Comparison of ENCODE assay signal across 16 mouse cellular contexts in genomic region chr16:77026933-77027332, GRCm38 (mm10). TPM values are rescaled to one million over a fixed set of nuclear protein-coding genes. Genes with fewer than 3 reads are reported as not detected.
DNase-seq lines count a peak whose midpoint lies in the region; ATAC-seq lines count a peak whose summit lies in the region.
"Had no signal": no experiment of that assay in that cellular context is flagged by ENCODE, and none has a peak within 500 bp of the region (broad histone marks: within the 10 kb centered on the region; RNA-seq: fewer than 3 reads in every experiment).

No protein-coding gene starts in this region.

- peaks cover 36% of the 10 kb centered on the region for H3K36me3 ChIP-seq in forebrain, embryonic 10.5 days (replicated peaks)
- H3K36me3 ChIP-seq in forebrain, embryonic 13.5 days (ENCODE audit: poor library complexity, severe bottlenecking): peaks cover 21% of the 10 kb centered on the region
- peaks cover 19% of the 10 kb centered on the region for H3K36me3 ChIP-seq in liver, embryonic 13.5 days

- H3K9me3 ChIP-seq in forebrain, embryonic 10.5 days: peaks cover 22% of the 10 kb centered on the region; the same call in 1 of the 2 replicates
- peaks cover 4% of the 10 kb centered on the region for H3K9me3 ChIP-seq in forebrain, embryonic 13.5 days (replicated peaks)
- H3K9me3 ChIP-seq in liver, embryonic 13.5 days (replicated peaks): no peaks in the 10 kb centered on the region
- H3K9me3 ChIP-seq: forebrain, embryonic 15.5 days; midbrain, embryonic 15.5 days had no signal

- DNase-seq in forebrain, embryonic 10.5 days (ENCODE audit: extremely low spot score, low spot score): no peak
- peak; percentile 62 for DNase-seq in spleen, adult 12 weeks (ENCODE audit: low spot score)
- no peak for DNase-seq in spleen, adult 18-20 months
- peak; percentile 84 for DNase-seq in liver, embryonic 13.5 days
- peak; percentile 50 to 62 for DNase-seq in spleen, postnatal 4 days (ENCODE audit: low spot score in 2 of 2)
- no peak for DNase-seq in left cerebral cortex, postnatal 25 days (ENCODE audit: low spot score in 2 of 2)
- no peak for DNase-seq in yolk sac, embryonic 10.5 days (ENCODE audit: low spot score)
- DNase-seq: adrenal gland, postnatal 14 days; cerebellum, postnatal 25 days; gastrocnemius, adult 2 months; lung, postnatal 36 days; thymus, postnatal 25 days had no signal

- no peak overlapping the region for H3K9ac ChIP-seq in forebrain, embryonic 13.5 days
- peak overlapping the region; percentile 79 for H3K9ac ChIP-seq in liver, embryonic 13.5 days
- H3K9ac ChIP-seq: forebrain, embryonic 15.5 days; midbrain, embryonic 15.5 days had no signal

- intact Hi-C loops in left cerebral cortex, postnatal 25 days (cut with DNase I): no loop called here

- no peaks in the 10 kb centered on the region for H3K27me3 ChIP-seq in forebrain, embryonic 10.5 days (ENCODE audit: poor library complexity, severe bottlenecking)
- no peaks in the 10 kb centered on the region for H3K27me3 ChIP-seq in forebrain, embryonic 13.5 days
- H3K27me3 ChIP-seq in liver, embryonic 13.5 days: no peaks in the 10 kb centered on the region
- H3K27me3 ChIP-seq: forebrain, embryonic 15.5 days; midbrain, embryonic 15.5 days had no signal

- H3K4me2 ChIP-seq in forebrain, embryonic 13.5 days: no peak overlapping the region
- peak overlapping the region; percentile 75 for H3K4me2 ChIP-seq in liver, embryonic 13.5 days
- H3K4me2 ChIP-seq: forebrain, embryonic 15.5 days; midbrain, embryonic 15.5 days had no signal

- H3K4me1 ChIP-seq in forebrain, embryonic 10.5 days: peaks cover 19% of the 10 kb centered on the region
- peaks cover 25% of the 10 kb centered on the region for H3K4me1 ChIP-seq in forebrain, embryonic 13.5 days
- peaks cover 86% of the 10 kb centered on the region for H3K4me1 ChIP-seq in liver, embryonic 13.5 days (replicated peaks)

- 0 out of 2 replicates have a peak overlapping the region, but pooled peaks have one; percentile 20 for H3K27ac ChIP-seq in forebrain, embryonic 10.5 days
- no peak overlapping the region for H3K27ac ChIP-seq in forebrain, embryonic 13.5 days
- peak overlapping the region; percentile 99 for H3K27ac ChIP-seq in liver, embryonic 13.5 days
- H3K27ac ChIP-seq: forebrain, embryonic 15.5 days; kidney, postnatal 0 days; midbrain, embryonic 15.5 days had no signal

- 95% methylated on average over 6 of the region's 6 CpGs for WGBS in forebrain, embryonic 10.5 days
- 98% methylated on average over 6 of the region's 6 CpGs for whole genome bisulfite sequencing in forebrain, embryonic 13.5 days
- WGBS in liver, embryonic 13.5 days (ENCODE audit: insufficient replicate concordance): 20% methylated on average over 6 of the region's 6 CpGs

- no peak for ATAC-seq in forebrain, embryonic 13.5 days
- ATAC-seq in liver, embryonic 13.5 days (ENCODE audit: low read depth): peak; percentile 92
- ATAC-seq: forebrain, embryonic 15.5 days; midbrain, embryonic 15.5 days had no signal

- H3K4me3 ChIP-seq in forebrain, embryonic 10.5 days: no peak overlapping the region
- no peak overlapping the region for H3K4me3 ChIP-seq in forebrain, embryonic 13.5 days
- H3K4me3 ChIP-seq in liver, embryonic 13.5 days (replicated peaks): peak overlapping the region; percentile 50
- H3K4me3 ChIP-seq: forebrain, embryonic 15.5 days; gastrocnemius, adult 2 months; midbrain, embryonic 15.5 days had no signal

RNA-seq across cellular contexts. Expression of gene Usp25, which starts 13.4 kb away (rescaled TPM):
- polyA plus RNA-seq in forebrain, embryonic 10.5 days (2016; fragmentation: Nextera tagmentation; extraction: Ambion mirVana): 18.8 and 19.1 TPM in 2 replicates
- polyA plus RNA-seq in forebrain, embryonic 13.5 days (2015; fragmentation: Nextera tagmentation; extraction: Ambion mirVana): 11.4 and 12.2 TPM in 2 replicates
- 37.1 and 42.3 TPM in 2 replicates for polyA plus RNA-seq in liver, embryonic 13.5 days (2015; fragmentation: Nextera tagmentation; extraction: Ambion mirVana)
- 10 to 100 TPM; 29.5 to 29.7 TPM for total RNA-seq in left cerebral cortex, postnatal 25 days (2021)

Comparison
In these comparisons a context has a peak if more than half of its experiments do, and no peak if none do; other contexts are left out.
1. DNase-seq: peak in spleen, adult 12 weeks (single experiment), liver, embryonic 13.5 days (single experiment) and spleen, postnatal 4 days (2 of 2); none in forebrain, embryonic 10.5 days (single experiment), spleen, adult 18-20 months (0 of 2), left cerebral cortex, postnatal 25 days (0 of 2) and yolk sac, embryonic 10.5 days (single experiment).